13 mouse cellular contexts compared by ENCODE assay signal in genomic region chr17:26201998-26202397, GRCm38 (mm10). TPM values are rescaled to one million over a fixed set of nuclear protein-coding genes. Genes with fewer than 3 reads are reported as not detected.
DNase-seq lines count a peak whose midpoint lies in the region; ATAC-seq and TF ChIP-seq lines count a peak whose summit lies in the region.
"Had no signal": no experiment of that assay in that cellular context is flagged by ENCODE, and none has a peak within 500 bp of the region (broad histone marks: within the 10 kb centered on the region; RNA-seq: fewer than 3 reads in every experiment).

No protein-coding gene starts in this region.

- H3K36me3 ChIP-seq in heart, embryonic 13.5 days: peaks cover 12% of the 10 kb centered on the region
- peaks cover 13% of the 10 kb centered on the region for H3K36me3 ChIP-seq in lung, embryonic 14.5 days (ENCODE audit: insufficient read depth)
- peaks cover 6% of the 10 kb centered on the region; the same call in 1 of the 2 replicates for H3K36me3 ChIP-seq in liver, embryonic 14.5 days (replicated peaks; ENCODE audit: control insufficient read depth, insufficient read depth, low read depth)

- peaks cover 79% of the 10 kb centered on the region for H3K27me3 ChIP-seq in heart, embryonic 13.5 days (replicated peaks)
- H3K27me3 ChIP-seq in lung, embryonic 14.5 days (ENCODE audit: insufficient read depth, low read length): peaks cover 52% of the 10 kb centered on the region
- H3K27me3 ChIP-seq in liver, embryonic 14.5 days (ENCODE audit: control insufficient read depth, insufficient read depth, low read length): peaks cover 36% of the 10 kb centered on the region

- TF ChIP-seq CTCF in lung, embryonic 14.5 days (IDR thresholded peaks at IDR 0.05; ENCODE audit: low read depth): no peak
- no peak for TF ChIP-seq CTCF in liver, embryonic 14.5 days (IDR thresholded peaks at IDR 0.05; ENCODE audit: low read depth)

- intact Hi-C loops in heart, postnatal 10 days (cut with DNase I): no loop called here

- H3K27ac ChIP-seq in heart, embryonic 13.5 days (replicated peaks): no peak overlapping the region
- H3K27ac ChIP-seq in lung, embryonic 14.5 days (ENCODE audit: low read depth): no peak overlapping the region
- no peak overlapping the region for H3K27ac ChIP-seq in liver, embryonic 14.5 days
- H3K27ac ChIP-seq: embryonic facial prominence, embryonic 15.5 days; neural tube, embryonic 13.5 days had no signal

- TF ChIP-seq EP300 in liver, embryonic 14.5 days (IDR thresholded peaks at IDR 0.05; ENCODE audit: low read depth): no peak

- no peak for ATAC-seq in heart, embryonic 13.5 days (ENCODE audit: extremely low read depth, insufficient number of reproducible peaks, low FRiP score, low TSS enrichment)
- ATAC-seq in lung, embryonic 14.5 days (ENCODE audit: insufficient read depth): no peak
- ATAC-seq in liver, embryonic 14.5 days (ENCODE audit: insufficient read depth): no peak

- DNase-seq in heart, postnatal 10 days: no peak
- no peak for DNase-seq in lung, embryonic 14.5 days
- no peak for DNase-seq in lung, postnatal 4 days
- peak; percentile 66 for DNase-seq in adrenal gland, postnatal 25 days
- DNase-seq in liver, embryonic 14.5 days (ENCODE audit: low read depth in 3 of 3, low spot score in 3 of 3): no peak
- DNase-seq in lung, adult 18-20 months: no peak
- no peak for DNase-seq in cerebellum, adult 9-10 months
- DNase-seq: cerebellum, adult 2 months had no signal

- H3K9me3 ChIP-seq in heart, embryonic 13.5 days: no peaks in the 10 kb centered on the region
- no peaks in the 10 kb centered on the region for H3K9me3 ChIP-seq in lung, embryonic 14.5 days (ENCODE audit: low read depth, low read length)
- no peaks in the 10 kb centered on the region for H3K9me3 ChIP-seq in liver, embryonic 14.5 days (ENCODE audit: control insufficient read depth, low read length)
- H3K9me3 ChIP-seq: embryonic facial prominence, embryonic 15.5 days; neural tube, embryonic 13.5 days had no signal

- H3K4me3 ChIP-seq in heart, embryonic 13.5 days: no peak overlapping the region; the same call in 1 of the 2 replicates
- H3K4me3 ChIP-seq in lung, embryonic 14.5 days (ENCODE audit: low read depth, low read length): no peak overlapping the region
- H3K4me3 ChIP-seq in liver, embryonic 14.5 days (ENCODE audit: insufficient read depth in 1 of 2, low read depth in 2 of 2, low read length in 2 of 2): no peak overlapping the region

- H3K4me1 ChIP-seq in heart, embryonic 13.5 days: peaks cover 26% of the 10 kb centered on the region
- no peaks in the 10 kb centered on the region; the same call in 1 of the 2 replicates for H3K4me1 ChIP-seq in lung, embryonic 14.5 days (ENCODE audit: insufficient read depth)
- H3K4me1 ChIP-seq in liver, embryonic 14.5 days (replicated peaks; ENCODE audit: control insufficient read depth in 2 of 2, insufficient read depth in 2 of 2, low read length in 1 of 2): peaks cover 28 to 36% of the 10 kb centered on the region in 2 experiments

- peak overlapping the region; percentile 2; the same call in 1 of the 2 replicates for H3K4me2 ChIP-seq in heart, embryonic 13.5 days
- peak overlapping the region; percentile 96; the same call in 1 of the 2 replicates for H3K4me2 ChIP-seq in lung, embryonic 14.5 days
- peak overlapping the region; percentile 74 for H3K4me2 ChIP-seq in liver, embryonic 14.5 days (ENCODE audit: low read depth)

- no peak overlapping the region for H3K9ac ChIP-seq in heart, embryonic 13.5 days
- H3K9ac ChIP-seq in lung, embryonic 14.5 days: no peak overlapping the region
- H3K9ac ChIP-seq in liver, embryonic 14.5 days (replicated peaks): no peak overlapping the region

RNA-seq across cellular contexts. Expression of gene Rgs11, which starts 0.8 kb away (rescaled TPM):
- polyA plus RNA-seq in heart, embryonic 13.5 days (2015; fragmentation: Nextera tagmentation; extraction: Ambion mirVana): 8.6 and 9.3 TPM in 2 replicates
- total RNA-seq in heart, postnatal 10 days (2021): 1 to 10 TPM; 1.6 to 1.8 TPM
- 10.3 and 11.9 TPM in 2 replicates for polyA plus RNA-seq in lung, embryonic 14.5 days (2014; fragmentation: Nextera tagmentation; extraction: Ambion mirVana)
- 39.5 and 57.6 TPM in 2 replicates for total RNA-seq in adrenal gland, postnatal 25 days (2021)
- 0.35 and 0.48 TPM in 2 replicates for polyA plus RNA-seq in liver, embryonic 14.5 days (2012; rRNA removed)
- polyA plus RNA-seq in liver, embryonic 14.5 days (2014; fragmentation: Nextera tagmentation; extraction: Ambion mirVana): 0.10 and 0.28 TPM in 2 replicates

RNA-seq across cellular contexts. Expression of gene Pdia2, which starts 3.1 kb away (rescaled TPM):
- 0.47 and 3.1 TPM in 2 replicates for polyA plus RNA-seq in heart, embryonic 13.5 days (2015; fragmentation: Nextera tagmentation; extraction: Ambion mirVana)
- total RNA-seq in heart, postnatal 10 days (2021): not detected
- 0.34 and 0.43 TPM in 2 replicates for polyA plus RNA-seq in lung, embryonic 14.5 days (2014; fragmentation: Nextera tagmentation; extraction: Ambion mirVana)
- total RNA-seq in adrenal gland, postnatal 25 days (2021): 1.6 and 2.3 TPM in 2 replicates
- 22.0 and 25.9 TPM in 2 replicates for polyA plus RNA-seq in liver, embryonic 14.5 days (2012; rRNA removed)
- polyA plus RNA-seq in liver, embryonic 14.5 days (2014; fragmentation: Nextera tagmentation; extraction: Ambion mirVana): 86.6 and 89.7 TPM in 2 replicates
- total RNA-seq: gastrocnemius, adult 8-10 months; heart, postnatal 25 days had no signal
- polyA plus RNA-seq: neural tube, embryonic 13.5 days had no signal

RNA-seq across cellular contexts. Expression of gene Arhgdig, which starts 5.6 kb away (rescaled TPM):
- polyA plus RNA-seq in heart, embryonic 13.5 days (2015; fragmentation: Nextera tagmentation; extraction: Ambion mirVana): 3.9 and 5.1 TPM in 2 replicates
- 1 to 10 TPM; 1.6 to 1.7 TPM for total RNA-seq in heart, postnatal 10 days (2021)
- polyA plus RNA-seq in lung, embryonic 14.5 days (2014; fragmentation: Nextera tagmentation; extraction: Ambion mirVana): 14.6 and 15.9 TPM in 2 replicates
- total RNA-seq in adrenal gland, postnatal 25 days (2021): 7.5 and 7.7 TPM in 2 replicates
- polyA plus RNA-seq in liver, embryonic 14.5 days (2012; rRNA removed): 10.6 and 11.6 TPM in 2 replicates
- 15.9 and 22.8 TPM in 2 replicates for polyA plus RNA-seq in liver, embryonic 14.5 days (2014; fragmentation: Nextera tagmentation; extraction: Ambion mirVana)

RNA-seq across cellular contexts. Expression of gene Fam234a, which starts 42.0 kb away (rescaled TPM):
- 44.9 and 45.0 TPM in 2 replicates for polyA plus RNA-seq in heart, embryonic 13.5 days (2015; fragmentation: Nextera tagmentation; extraction: Ambion mirVana)
- 10 to 100 TPM; 87.4 to 96.7 TPM for total RNA-seq in heart, postnatal 10 days (2021)
- polyA plus RNA-seq in lung, embryonic 14.5 days (2014; fragmentation: Nextera tagmentation; extraction: Ambion mirVana): 36.3 and 39.4 TPM in 2 replicates
- 97.5 and 119 TPM in 2 replicates for total RNA-seq in adrenal gland, postnatal 25 days (2021)
- polyA plus RNA-seq in liver, embryonic 14.5 days (2012; rRNA removed): 5.9 and 6.6 TPM in 2 replicates
- polyA plus RNA-seq in liver, embryonic 14.5 days (2014; fragmentation: Nextera tagmentation; extraction: Ambion mirVana): 8.3 and 10.1 TPM in 2 replicates

RNA-seq across cellular contexts. Expression of gene Luc7l, which starts 50.7 kb away (rescaled TPM):
- polyA plus RNA-seq in heart, embryonic 13.5 days (2015; fragmentation: Nextera tagmentation; extraction: Ambion mirVana): 54.2 and 56.8 TPM in 2 replicates
- 10 to 100 TPM; 31.5 to 32.7 TPM for total RNA-seq in heart, postnatal 10 days (2021)
- polyA plus RNA-seq in lung, embryonic 14.5 days (2014; fragmentation: Nextera tagmentation; extraction: Ambion mirVana): 97.7 and 104 TPM in 2 replicates
- total RNA-seq in adrenal gland, postnatal 25 days (2021): 73.2 and 77.1 TPM in 2 replicates
- polyA plus RNA-seq in liver, embryonic 14.5 days (2012; rRNA removed): 15.6 and 21.4 TPM in 2 replicates
- polyA plus RNA-seq in liver, embryonic 14.5 days (2014; fragmentation: Nextera tagmentation; extraction: Ambion mirVana): 26.5 and 27.9 TPM in 2 replicates

Comparison
In these comparisons a context has a peak if more than half of its experiments do, and no peak if none do; other contexts are left out.
1. H3K4me2 ChIP-seq: peak in every context shown above with its lines; median percentile 96 in lung, embryonic 14.5 days; 74 in liver, embryonic 14.5 days; 2 in heart, embryonic 13.5 days.